Mouse (Mus musculus): ENCODE results near the gene Nelfe.

DNA sequence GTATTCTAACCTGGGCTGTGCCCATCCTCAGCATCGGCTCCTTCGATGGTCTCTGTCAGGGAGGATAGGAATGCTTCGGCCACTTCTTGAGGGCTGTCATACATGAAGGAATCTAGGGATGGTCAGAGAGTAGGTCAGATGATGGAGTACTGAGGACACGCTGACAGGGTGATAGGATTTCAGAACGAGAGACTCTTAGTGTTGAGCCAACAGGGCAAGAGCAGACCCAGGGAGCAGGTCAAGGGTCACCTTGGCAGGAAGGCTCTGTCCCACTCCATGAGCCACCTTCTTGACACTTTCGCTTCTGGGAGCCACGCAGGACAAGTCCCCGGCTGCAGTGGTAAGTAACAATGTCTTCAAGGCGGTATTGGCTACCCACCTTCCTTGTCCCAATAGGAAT is 10.3 kb downstream of the Nelfe start:
- no peak for TF ChIP-seq POLR2A (IDR thresholded peaks at IDR 0.05; ENCODE audit: insufficient read depth, low read depth, low read length)
- no peak for TF ChIP-seq CTCF (IDR thresholded peaks at IDR 0.05)
- no peak for TF ChIP-seq EP300 (IDR thresholded peaks at IDR 0.05; ENCODE audit: insufficient read depth, low read depth, low read length)
